Mouse (Mus musculus): Measurements from ENCODE around the gene Lgals4.
A peak's percentile ranks its signal among the peaks of the same experiment; 100 is the strongest.
"Not testable (repeated sequence)": the region's sequence is repeated elsewhere in the genome, so short reads cannot be mapped to it uniquely, and the experiment has no call there.

The Lgals4 gene

GRCm38 (mm10) chr7:28865481-28866300 is 32.0 kb downstream of the Lgals4 start:
- DNase-seq (ENCODE audit: low spot score): peak; percentile 81

GRCm38 (mm10) chr7:28866769-28867507 is 33.3 kb downstream of the Lgals4 start:
- DNase-seq (ENCODE audit: low spot score): no peak

- peak; percentile 80 for DNase-seq (ENCODE audit: low spot score)
Observed at GRCm38 (mm10) chr7:28867508-28868340, 34.1 kb downstream of the Lgals4 start.

GRCm38 (mm10) chr7:28870901-28871664 is 37.4 kb downstream of the Lgals4 start:
- DNase-seq (ENCODE audit: low spot score): no peak

- DNase-seq (ENCODE audit: low spot score): no peak
Observed at GRCm38 (mm10) chr7:28874565-28874964, 40.9 kb downstream of the Lgals4 start.

GRCm38 (mm10) chr7:28876099-28876498 is 42.4 kb downstream of the Lgals4 start:
- no peak for DNase-seq (ENCODE audit: low spot score)

GRCm38 (mm10) chr7:28877155-28877554 is 43.5 kb downstream of the Lgals4 start:
- no peak for DNase-seq (ENCODE audit: low spot score)

GRCm38 (mm10) chr7:28877856-28878255 is 44.2 kb downstream of the Lgals4 start:
- no peak for DNase-seq (ENCODE audit: low spot score)

GRCm38 (mm10) chr7:28879606-28880005 is 46.0 kb downstream of the Lgals4 start:
- no peak for DNase-seq (ENCODE audit: low spot score)

GRCm38 (mm10) chr7:28880554-28880953 is 46.9 kb downstream of the Lgals4 start:
- no peak for DNase-seq (ENCODE audit: low spot score)

GRCm38 (mm10) chr7:28881199-28881598 is 47.5 kb downstream of the Lgals4 start, which contains the start of gene Capn12:
Gene Capn12 (plus strand): TSS chr7:28881422.
- no peak for DNase-seq (ENCODE audit: low spot score)

- DNase-seq (ENCODE audit: low spot score): no peak
Observed at GRCm38 (mm10) chr7:28883039-28883438, 49.4 kb downstream of the Lgals4 start.

- DNase-seq (ENCODE audit: low spot score): not testable (repeated sequence)
Observed at GRCm38 (mm10) chr7:28883704-28884103, 50.0 kb downstream of the Lgals4 start.

GRCm38 (mm10) chr7:28886486-28886885 is 52.8 kb downstream of the Lgals4 start:
- no peak for DNase-seq (ENCODE audit: low spot score)

- no peak for DNase-seq (ENCODE audit: low spot score)
Observed at GRCm38 (mm10) chr7:28888701-28889161, 55.1 kb downstream of the Lgals4 start.

All from urinary bladder, postnatal 25 days (tissue).